Mouse (Mus musculus): Measurements from ENCODE around the gene Six5. TPM values are rescaled to one million over a fixed set of nuclear protein-coding genes. Genes with fewer than 3 reads are reported as not detected.

The Six5 gene
- 0.83 TPM for total RNA-seq (2023)

GRCm38 (mm10) chr7:19094471-19094825 lies at the start of gene Six5:
Gene Six5, plus strand, starts transcription at chr7:19094594.

GRCm38 (mm10) chr7:19054047-19054776 lies 40.2 kb upstream of the Six5 start, which contains the start of gene Rsph6a:
Gene Rsph6a, plus strand, starts transcription at chr7:19054690.

GRCm38 (mm10) chr7:19075723-19076585 lies 18.4 kb upstream of the Six5 start, which contains the start of gene Dmwd:
Gene Dmwd, plus strand, starts transcription at chr7:19076227.

GRCm38 (mm10) chr7:19083701-19084100 lies 10.7 kb upstream of the Six5 start, which contains the start of gene Dmpk:
Gene Dmpk, plus strand, starts transcription at chr7:19083849.

GRCm38 (mm10) chr7:19118028-19118771 lies 23.8 kb downstream of the Six5 start, which contains the start of gene Gm4969:
Gene Gm4969, minus strand, starts transcription at chr7:19118368.

GRCm38 (mm10) chr7:19119631-19120429 lies 25.4 kb downstream of the Six5 start, which contains the start of gene Fbxo46:
Gene Fbxo46, plus strand, starts transcription at chr7:19119859.

Other genes starting within 250 kb of the Six5 start
- 9.7 TPM for gene Pglyrp1, start 223.3 kb upstream of the Six5 start, total RNA-seq (2023)
- 20.6 TPM for gene Ccdc61, start 184.2 kb upstream of the Six5 start, total RNA-seq (2023)
- gene Nova2, start 168.7 kb upstream of the Six5 start, total RNA-seq (2023), result not detected
- not detected for gene Nanos2, start 107.2 kb upstream of the Six5 start, total RNA-seq (2023)
- gene Mypop, start 103.3 kb upstream of the Six5 start, total RNA-seq (2023), result 1.7 TPM
- 29.4 TPM for gene Irf2bp1, start 90.5 kb upstream of the Six5 start, total RNA-seq (2023)
- not detected for gene Foxa3, start 71.1 kb upstream of the Six5 start, total RNA-seq (2023)
- 95.9 TPM for gene Sympk, start 70.2 kb upstream of the Six5 start, total RNA-seq (2023)
- 0.34 TPM for gene Rsph6a, start 39.9 kb upstream of the Six5 start, total RNA-seq (2023)
- 1.5 TPM for gene Dmwd, start 18.4 kb upstream of the Six5 start, total RNA-seq (2023)
- 1.5 TPM for gene Dmpk, start 10.7 kb upstream of the Six5 start, total RNA-seq (2023)
- not detected for gene Gm4969, start 23.8 kb downstream of the Six5 start, total RNA-seq (2023)
- gene Fbxo46, start 25.3 kb downstream of the Six5 start, total RNA-seq (2023), result 23.1 TPM
- gene Qpctl, start 54.7 kb downstream of the Six5 start, total RNA-seq (2023), result 11.3 TPM
- gene Snrpd2, start 55.1 kb downstream of the Six5 start, total RNA-seq (2023), result 88.9 TPM
- gene Gipr, start 71.5 kb downstream of the Six5 start, total RNA-seq (2023), result not detected
- 15.5 TPM for gene Eml2, start 81.8 kb downstream of the Six5 start, total RNA-seq (2023)
- gene Gpr4, start 117.9 kb downstream of the Six5 start, total RNA-seq (2023), result not detected
- 51.9 TPM for gene Opa3, start 133.7 kb downstream of the Six5 start, total RNA-seq (2023)
- 296 TPM for gene Vasp, start 177.2 kb downstream of the Six5 start, total RNA-seq (2023)
- 2.3 TPM for gene Ppm1n, start 185.5 kb downstream of the Six5 start, total RNA-seq (2023)
- gene Rtn2, start 188.0 kb downstream of the Six5 start, total RNA-seq (2023), result not detected
- gene Fosb, start 215.5 kb downstream of the Six5 start, total RNA-seq (2023), result 1,017 TPM